Mouse (Mus musculus) spleen, adult 2 months (tissue): ENCODE measurements around the gene Hpgds. TPM values are rescaled to one million over a fixed set of nuclear protein-coding genes. Genes with fewer than 3 reads are reported as not detected.

Source experiments
- DNase-seq, 2 experiments: peaks; one replicate each; pipeline versions ENCODE4 v3.0.0 to v3.0.0-alpha.2; 2012 to 2021; ENCODE audit warnings: low spot score in 2 of 2, low read depth in 1 of 2
- H3K27ac ChIP-seq: fragments of 200-500 bp; 2 replicates; pipeline ENCODE4 v1.5.1; 2012; ENCODE audit warnings: low read length, inconsistent platforms; ENCODE audit not compliant: insufficient read depth
- H3K27me3 ChIP-seq: fragments of 200-500 bp; 2 replicates; pipeline ENCODE4 v1.6.1; 2012; ENCODE audit warnings: mild to moderate bottlenecking, moderate library complexity, low read length, inconsistent platforms; ENCODE audit not compliant: control insufficient read depth, insufficient read depth
- H3K36me3 ChIP-seq: fragments of 200-500 bp; 2 replicates; pipeline ENCODE4 v1.6.1; 2012; ENCODE audit warnings: mild to moderate bottlenecking, low read length, inconsistent platforms; ENCODE audit not compliant: control insufficient read depth, insufficient read depth
- H3K4me1 ChIP-seq: fragments of 200-500 bp; 2 replicates; pipeline ENCODE4 v1.6.1; 2011; ENCODE audit warnings: inconsistent platforms; ENCODE audit not compliant: control insufficient read depth, insufficient read depth, insufficient read length
- H3K4me3 ChIP-seq: fragments of 200-500 bp; 2 replicates; pipeline ENCODE4 v1.5.1; 2011; ENCODE audit warnings: mild to moderate bottlenecking, inconsistent platforms; ENCODE audit not compliant: insufficient read depth, insufficient read length; ENCODE audit errors: extremely low read depth
- CTCF ChIP-seq: fragments of 200-500 bp; IDR thresholded peaks from 2 replicates; pipeline ENCODE4 v1.5.1; 2011; ENCODE audit warnings: mild to moderate bottlenecking, inconsistent platforms; ENCODE audit not compliant: insufficient read depth, insufficient read length, insufficient replicate concordance; ENCODE audit errors: extremely low read depth
- POLR2A ChIP-seq: fragments of 200-500 bp; IDR thresholded peaks from 2 replicates; pipeline ENCODE4 v1.6.1; 2011; ENCODE audit warnings: low read depth, low read length, inconsistent platforms
- WGBS: fragments of 180-500 bp; shearing (Covaris S2); methylation state at CpG from one replicate; pipeline ENCODE4 v1.1.7; 2018; 5-methylcytosine and 5-hydroxymethylcytosine counted together
- polyA plus RNA-seq: library from polyadenylated mRNA; depleted of rRNA; stranded (reverse); fragments of >200 nt; gene quantifications from 2 replicates; pipeline ENCODE4 v1.2.3, GENCODE M21; 2012; rRNA removed

The Hpgds gene
- 1.3 and 2.9 TPM in 2 replicates for polyA plus RNA-seq

DNA sequence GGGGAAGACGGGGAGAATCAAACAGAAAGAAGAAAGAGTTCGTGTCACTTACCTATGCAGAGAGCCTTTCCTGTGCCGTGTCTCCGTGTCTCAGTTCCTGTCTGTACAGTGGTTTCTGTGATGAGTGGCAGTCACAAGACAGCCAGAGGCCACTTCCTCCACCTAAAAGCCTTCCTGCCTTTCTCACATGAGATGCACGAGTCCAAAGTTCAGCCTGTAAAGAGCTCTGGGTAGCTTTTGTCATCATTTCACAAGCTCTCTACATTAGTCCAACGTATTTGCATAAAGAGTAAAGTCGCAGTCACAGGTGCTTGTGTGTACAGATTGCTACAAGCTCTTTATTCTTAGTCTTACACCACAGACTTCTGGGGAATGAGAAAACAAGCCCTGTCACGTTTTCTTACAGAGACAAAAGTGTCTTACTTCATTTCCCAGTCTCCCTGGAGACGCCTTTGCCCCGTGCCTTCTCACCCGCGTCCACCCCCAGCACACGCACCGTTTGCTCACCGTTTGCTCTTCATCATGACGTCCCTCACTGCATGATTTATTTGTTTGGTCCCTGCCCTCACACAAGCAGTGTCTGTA, at the start of gene Hpgds:
Hpgds (minus strand) TSS at position 288 of the 585 bp plus-strand sequence.
- peak within 1 kb of the TSS; percentile 53; the same call in 1 of the 2 replicates for H3K4me3 ChIP-seq
- peak; percentile 57 to 87 for DNase-seq
- H3K36me3 ChIP-seq, result no peaks in the 10 kb centered on the region
- TF ChIP-seq CTCF (no peak), POLR2A (peak; percentile 12; the same call in 1 of the 2 replicates)
- 3% methylated on average over 16 of the region's 16 CpGs for WGBS
- H3K4me1 ChIP-seq, result peaks cover 9% of the 10 kb centered on the region; the same call in 1 of the 2 replicates
- no peaks in the 10 kb centered on the region for H3K27me3 ChIP-seq
- peak within 1 kb of the TSS; percentile 81 for H3K27ac ChIP-seq

DNA sequence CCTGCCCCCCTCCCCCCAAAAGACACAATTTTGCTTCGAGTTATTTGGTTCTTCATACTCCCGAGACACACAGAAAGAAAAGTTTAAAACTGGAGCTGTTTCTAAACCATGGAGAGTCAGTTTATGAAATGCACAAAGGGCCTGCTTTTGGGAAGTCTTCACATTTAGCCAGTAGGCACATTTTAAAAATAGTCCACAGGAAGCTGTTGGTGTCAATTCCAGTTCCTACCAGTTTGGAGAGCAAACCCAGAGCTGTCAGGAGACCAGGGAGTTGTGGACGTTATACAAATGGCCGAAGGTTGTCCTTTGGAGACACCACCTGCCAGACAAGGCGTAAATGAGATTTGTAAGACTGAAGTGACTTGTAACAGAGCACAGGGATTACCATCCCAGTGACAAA, 20.3 kb upstream of the Hpgds start:
- H3K36me3 ChIP-seq, result no peaks in the 10 kb centered on the region
- no peaks in the 10 kb centered on the region for H3K27me3 ChIP-seq
- H3K4me1 ChIP-seq, result no peaks in the 10 kb centered on the region
- DNase-seq, result no peak
- H3K27ac ChIP-seq, result no peak overlapping the region
- TF ChIP-seq CTCF (no peak), POLR2A (no peak)
- 43% methylated on average over 5 of the region's 5 CpGs for WGBS
- H3K4me3 ChIP-seq, result no peak overlapping the region

DNA sequence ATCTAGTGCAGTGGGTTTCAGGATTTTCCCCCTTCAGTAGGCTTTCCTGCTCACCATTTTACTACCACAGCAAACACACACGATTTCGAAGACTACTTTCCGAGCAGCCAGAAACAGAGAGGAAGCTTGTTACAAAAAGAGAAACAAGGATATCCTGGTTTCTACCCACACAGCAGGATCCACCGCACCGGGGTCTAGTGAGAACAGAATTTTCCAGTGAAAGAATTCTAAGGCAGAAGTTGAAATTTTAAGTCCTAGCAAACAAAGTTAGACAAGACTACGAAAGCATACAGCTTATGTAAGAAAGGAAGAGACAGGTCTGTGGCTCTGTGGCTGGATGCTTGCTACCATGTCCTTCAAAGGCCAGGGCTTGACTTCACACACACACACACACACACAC, 19.4 kb upstream of the Hpgds start:
- 29% methylated on average over 6 of the region's 6 CpGs for WGBS
- Histone ChIP-seq H3K4me1 (no peaks in the 10 kb centered on the region), H3K36me3 (no peaks in the 10 kb centered on the region), H3K27me3 (no peaks in the 10 kb centered on the region), H3K27ac (no peak overlapping the region), H3K4me3 (no peak overlapping the region)
- TF ChIP-seq CTCF (no peak), POLR2A (no peak)
- no peak for DNase-seq

DNA sequence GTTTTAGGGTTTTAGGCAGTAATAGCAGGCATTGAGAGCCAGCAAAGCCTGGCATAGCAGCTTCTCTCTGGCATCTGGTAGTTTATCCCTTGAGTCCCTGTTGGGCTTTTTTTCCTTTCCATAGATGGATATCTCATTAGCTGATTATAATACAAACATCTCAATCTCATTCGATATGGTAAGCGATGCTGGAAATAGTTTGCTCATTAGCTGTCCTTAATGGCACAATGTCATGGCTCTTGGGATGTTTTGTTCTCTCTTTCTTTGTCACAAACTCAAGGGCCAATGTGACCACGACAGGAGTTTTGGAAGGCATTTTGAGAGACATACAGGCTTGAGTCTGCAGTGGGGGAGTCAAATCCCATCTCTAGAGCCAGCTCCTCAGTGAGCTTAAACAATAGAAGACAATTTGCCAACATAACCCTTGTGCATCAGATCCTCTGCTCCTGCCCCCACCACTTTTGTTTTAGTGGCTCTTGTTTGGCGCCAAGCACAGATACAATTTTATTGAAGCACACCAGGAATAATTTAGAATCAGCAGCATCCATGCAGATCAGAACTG, 14.8 kb upstream of the Hpgds start:
- no peak for TF ChIP-seq CTCF
- TF ChIP-seq POLR2A, result no peak
- Histone ChIP-seq H3K27ac (no peak overlapping the region), H3K36me3 (no peaks in the 10 kb centered on the region), H3K4me3 (no peak overlapping the region), H3K4me1 (no peaks in the 10 kb centered on the region), H3K27me3 (no peaks in the 10 kb centered on the region)
- DNase-seq, result no peak
- WGBS, result 85% methylated on average over 4 of the region's 4 CpGs

DNA sequence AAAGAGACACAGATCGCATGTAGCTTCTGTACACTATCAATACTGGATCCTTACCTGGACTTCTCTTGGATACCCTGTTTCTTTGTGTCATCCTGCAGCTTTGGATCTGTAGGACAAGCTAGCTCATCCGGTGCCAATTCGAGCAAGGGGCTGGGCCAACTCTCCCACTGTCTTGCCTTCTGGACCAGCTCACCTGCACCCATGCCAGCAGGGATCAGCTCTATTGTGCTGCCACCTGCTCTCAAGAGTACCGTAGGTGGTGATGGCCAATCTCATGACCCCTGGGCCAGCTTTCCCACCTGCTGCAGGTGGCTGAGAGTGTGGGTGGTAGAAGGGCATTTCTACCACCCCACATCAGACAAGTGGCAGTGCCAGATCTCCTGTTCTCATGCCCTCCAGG, 12.3 kb upstream of the Hpgds start:
- 88% methylated on average over 4 of the region's 4 CpGs for WGBS
- no peak for DNase-seq

GRCm38 (mm10) chr6:65153570-65153969, 8.9 kb upstream of the Hpgds start:
- Histone ChIP-seq H3K36me3 (no peaks in the 10 kb centered on the region), H3K4me3 (no peak overlapping the region), H3K27ac (no peak overlapping the region), H3K27me3 (no peaks in the 10 kb centered on the region), H3K4me1 (no peaks in the 10 kb centered on the region)
- 58% methylated on average over 3 of the region's 3 CpGs for WGBS
- DNase-seq, result no peak
- TF ChIP-seq POLR2A (no peak), CTCF (no peak)

More for the DNA sequence above, 12.3 kb upstream of the Hpgds start:
- Histone ChIP-seq H3K4me3 (no peak overlapping the region), H3K36me3 (no peaks in the 10 kb centered on the region), H3K27me3 (no peaks in the 10 kb centered on the region), H3K4me1 (no peaks in the 10 kb centered on the region), H3K27ac (no peak overlapping the region)
- TF ChIP-seq CTCF, result no peak
- no peak for TF ChIP-seq POLR2A

DNA sequence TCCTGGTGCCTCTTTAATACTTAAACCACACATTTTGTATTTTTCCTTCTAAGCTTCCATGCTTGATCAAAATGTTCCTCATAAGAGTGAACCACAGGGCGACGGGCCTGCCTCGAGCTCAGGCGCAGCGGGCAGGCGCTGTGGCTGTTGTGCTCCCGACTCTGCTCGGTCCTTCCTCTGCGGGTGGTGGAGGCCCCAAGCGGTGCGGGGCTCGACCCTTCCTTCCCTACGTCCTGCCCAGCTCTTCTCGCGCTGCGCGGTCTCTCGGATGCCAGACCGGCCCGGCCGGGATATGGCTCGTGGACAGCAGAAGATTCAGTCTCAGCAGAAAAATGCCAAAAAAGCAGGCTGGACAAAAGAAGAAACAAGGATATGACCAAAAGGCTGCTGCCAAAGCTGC, 6.0 kb upstream of the Hpgds start:
- Histone ChIP-seq H3K27me3 (no peaks in the 10 kb centered on the region), H3K27ac (no peak overlapping the region), H3K4me3 (no peak overlapping the region), H3K4me1 (no peaks in the 10 kb centered on the region), H3K36me3 (no peaks in the 10 kb centered on the region)
- no peak for DNase-seq
- 48% methylated on average over 22 of the region's 22 CpGs for WGBS
- TF ChIP-seq CTCF, result no peak
- TF ChIP-seq POLR2A, result no peak
